Mouse (Mus musculus) central nervous system, embryonic 11.5 days (tissue): Measurements from ENCODE around the gene Zfp938. TPM values are rescaled to one million over a fixed set of nuclear protein-coding genes. Genes with fewer than 3 reads are reported as not detected.

ENCODE experiments used
- polyA plus RNA-seq: library from polyadenylated mRNA; depleted of rRNA; stranded (reverse); fragments of >200 nt; gene quantifications from 2 replicates; pipeline ENCODE4 v1.2.3, GENCODE M21; 2012; rRNA removed

Zfp938 gene
- 8.5 and 15.3 TPM in 2 replicates for polyA plus RNA-seq

DNA sequence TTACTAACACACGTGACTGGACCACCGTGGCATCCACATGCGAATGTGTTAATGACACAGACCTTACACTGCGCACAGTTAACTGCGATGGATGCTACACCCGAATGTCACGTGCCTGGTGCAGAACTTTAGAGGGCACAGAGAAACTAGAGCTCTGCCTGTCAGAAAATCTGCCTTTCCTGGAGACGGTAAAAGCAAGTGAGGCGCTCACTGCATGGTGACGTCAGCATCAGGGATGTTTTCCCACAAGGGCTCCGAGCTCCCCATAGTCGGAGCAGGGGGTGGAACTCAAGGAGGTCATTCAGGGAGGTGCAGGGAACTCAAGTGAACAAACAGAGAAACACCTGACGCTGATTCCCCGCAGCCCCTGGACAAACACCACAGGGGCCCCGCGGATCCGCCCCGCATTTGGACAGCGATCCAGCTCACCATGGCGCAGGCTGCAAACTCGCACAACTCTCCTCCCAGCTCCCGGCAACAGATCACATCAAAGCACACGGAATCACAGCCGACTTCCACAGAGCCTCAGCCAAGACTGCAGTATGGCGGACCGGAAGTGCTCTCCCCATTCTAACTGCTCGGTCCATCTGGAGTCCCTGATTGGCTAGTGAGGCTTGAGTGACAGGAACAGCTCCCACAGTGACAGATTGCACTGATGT lies at the start of gene Zfp938:
Zfp938 (minus strand) TSS at position 539 of the 659 bp plus-strand sequence.

Other genes with a start within 250 kb of the Zfp938 start
- gene Zfp873, start 193.2 kb downstream of the Zfp938 start, polyA plus RNA-seq = 8.5 and 12.7 TPM in 2 replicates
- gene BC024063, start 157.9 kb downstream of the Zfp938 start, polyA plus RNA-seq = 1.8 and 4.2 TPM in 2 replicates
- 1.5 and 2.8 TPM in 2 replicates for gene AU041133, start 113.3 kb downstream of the Zfp938 start, polyA plus RNA-seq
- gene 4932415D10Rik, start 75.3 kb upstream of the Zfp938 start, polyA plus RNA-seq = not detected in 2 replicates
- 8.8 and 11.1 TPM in 2 replicates for gene Gm4924, start 113.0 kb upstream of the Zfp938 start, polyA plus RNA-seq